Mouse (Mus musculus): ENCODE measurements around the gene Fanci. TPM values are rescaled to one million over a fixed set of nuclear protein-coding genes. Genes with fewer than 3 reads are reported as not detected.

The Fanci gene
- polyA plus RNA-seq, 1 experiment from 2014 or later, result 6.9 TPM

DNA sequence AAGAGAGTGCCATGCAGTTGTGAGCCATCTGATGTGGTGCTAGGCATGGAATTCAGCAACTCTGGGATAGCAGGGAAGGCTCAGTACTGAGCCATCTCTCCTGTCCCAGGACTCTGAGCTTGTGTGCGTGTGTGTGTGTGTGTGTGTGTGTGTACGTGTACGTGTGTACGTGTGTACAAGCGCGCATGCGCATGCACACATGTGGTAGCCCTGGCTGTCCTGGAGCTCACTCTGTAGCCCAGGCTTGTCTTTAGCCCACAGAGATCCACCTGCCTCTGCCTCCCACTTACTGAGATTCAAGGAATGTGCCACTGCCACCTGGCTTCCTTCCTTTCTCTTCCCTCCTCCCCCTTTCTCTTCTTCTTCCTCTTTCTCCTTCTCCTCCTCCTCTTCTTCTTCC, 2.2 kb downstream of the Fanci start:
- Histone ChIP-seq H3K27ac (ENCODE audit: low read depth, low read length) (no peak overlapping the region), H3K27me3 (replicated peaks; ENCODE audit: control insufficient read depth, insufficient read depth, low read length) (no peaks in the 10 kb centered on the region), H3K9ac (ENCODE audit: low read length) (no peak overlapping the region), H3K9me3 (replicated peaks; ENCODE audit: control insufficient read depth, low read length) (no peaks in the 10 kb centered on the region), H3K4me3 (ENCODE audit: low read depth, low read length) (no peak overlapping the region), H3K36me3 (ENCODE audit: control insufficient read depth, insufficient read depth, low read length) (no peaks in the 10 kb centered on the region), H3K4me1 (ENCODE audit: control insufficient read depth, insufficient read depth, low read length) (peaks cover 2% of the 10 kb centered on the region; the same call in 1 of the 2 replicates), H3K4me2 (ENCODE audit: low read length) (no peak overlapping the region)
- ATAC-seq (no peak), DNase-seq (ENCODE audit: low spot score) (no peak)
- 98% methylated on average over 7 of the region's 7 CpGs for WGBS

DNA sequence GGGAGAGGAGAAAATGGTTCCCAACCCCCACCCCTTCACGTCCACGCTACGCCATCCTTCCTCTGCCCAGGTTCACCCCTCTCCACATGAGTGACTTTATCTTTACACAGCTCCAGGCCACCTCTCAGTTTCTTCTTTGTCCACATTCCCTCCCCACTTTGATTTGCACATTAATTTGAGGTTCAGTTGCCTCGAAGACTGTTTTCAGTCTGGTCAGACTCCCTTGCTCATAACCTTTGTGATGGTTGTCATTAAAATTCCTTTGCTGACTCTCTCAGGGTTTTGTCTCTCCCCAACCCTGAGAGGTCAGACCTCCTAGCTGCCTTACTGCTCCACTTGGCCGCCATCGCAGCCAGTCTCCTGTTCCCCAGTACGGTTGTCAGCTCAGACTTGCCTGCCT, 2.9 kb downstream of the Fanci start:
- Histone ChIP-seq H3K4me2 (ENCODE audit: low read length) (no peak overlapping the region), H3K36me3 (ENCODE audit: control insufficient read depth, insufficient read depth, low read length) (no peaks in the 10 kb centered on the region), H3K27me3 (replicated peaks; ENCODE audit: control insufficient read depth, insufficient read depth, low read length) (no peaks in the 10 kb centered on the region), H3K4me1 (ENCODE audit: control insufficient read depth, insufficient read depth, low read length) (peaks cover 2% of the 10 kb centered on the region; the same call in 1 of the 2 replicates), H3K27ac (ENCODE audit: low read depth, low read length) (no peak overlapping the region), H3K9ac (ENCODE audit: low read length) (no peak overlapping the region), H3K4me3 (ENCODE audit: low read depth, low read length) (no peak overlapping the region), H3K9me3 (replicated peaks; ENCODE audit: control insufficient read depth, low read length) (no peaks in the 10 kb centered on the region)
- DNase-seq (ENCODE audit: low spot score), result no peak
- no peak for ATAC-seq
- 66% methylated on average over 7 of the region's 7 CpGs for WGBS

GRCm38 (mm10) chr7:79395186-79395585, 3.5 kb downstream of the Fanci start:
- Histone ChIP-seq H3K4me1 (ENCODE audit: control insufficient read depth, insufficient read depth, low read length) (peaks cover 2% of the 10 kb centered on the region; the same call in 1 of the 2 replicates), H3K36me3 (ENCODE audit: control insufficient read depth, insufficient read depth, low read length) (no peaks in the 10 kb centered on the region), H3K27me3 (replicated peaks; ENCODE audit: control insufficient read depth, insufficient read depth, low read length) (no peaks in the 10 kb centered on the region), H3K27ac (ENCODE audit: low read depth, low read length) (no peak overlapping the region), H3K9me3 (replicated peaks; ENCODE audit: control insufficient read depth, low read length) (no peaks in the 10 kb centered on the region), H3K4me2 (ENCODE audit: low read length) (no peak overlapping the region), H3K9ac (ENCODE audit: low read length) (no peak overlapping the region), H3K4me3 (ENCODE audit: low read depth, low read length) (no peak overlapping the region)
- no peak for DNase-seq (ENCODE audit: low spot score)
- ATAC-seq, result no peak
- 85% methylated on average over 7 of the region's 7 CpGs for WGBS

DNA sequence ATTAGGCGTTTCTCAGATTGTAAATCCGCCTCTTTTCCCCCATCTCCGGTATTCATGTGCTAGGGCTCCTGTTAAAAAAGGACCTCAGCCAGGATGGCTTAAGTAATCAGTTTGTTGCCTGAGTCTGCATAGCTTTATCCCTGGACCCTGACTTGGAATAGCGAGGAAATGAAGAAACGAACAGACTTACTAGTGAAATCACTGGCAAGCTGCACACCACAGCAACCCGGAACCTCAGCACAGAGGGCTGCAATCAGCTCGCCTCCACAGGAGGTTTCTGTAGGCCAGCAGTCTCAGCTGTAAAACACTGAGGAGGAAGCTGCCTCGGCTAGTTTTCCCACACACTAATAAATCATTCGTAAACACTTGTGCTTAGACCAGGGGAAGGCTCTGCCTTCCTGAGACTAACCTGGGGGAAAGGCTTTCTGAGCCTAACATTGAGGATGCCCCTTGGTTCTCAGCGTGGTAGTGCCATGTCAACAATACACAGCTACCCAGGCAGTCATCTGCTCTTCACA, 5.8 kb downstream of the Fanci start:
- no peaks in the 10 kb centered on the region for H3K36me3 ChIP-seq (ENCODE audit: control insufficient read depth, insufficient read depth, low read length)
- DNase-seq (ENCODE audit: low spot score) (no peak), ATAC-seq (no peak)
- H3K9ac ChIP-seq (ENCODE audit: low read length), result no peak overlapping the region
- H3K9me3 ChIP-seq (replicated peaks; ENCODE audit: control insufficient read depth, low read length), result no peaks in the 10 kb centered on the region
- H3K27ac ChIP-seq (ENCODE audit: low read depth, low read length), result no peak overlapping the region
- 89% methylated on average over 10 of the region's 10 CpGs for WGBS
- H3K4me2 ChIP-seq (ENCODE audit: low read length), result no peak overlapping the region
- peaks cover 2% of the 10 kb centered on the region; the same call in 1 of the 2 replicates for H3K4me1 ChIP-seq (ENCODE audit: control insufficient read depth, insufficient read depth, low read length)
- no peaks in the 10 kb centered on the region for H3K27me3 ChIP-seq (replicated peaks; ENCODE audit: control insufficient read depth, insufficient read depth, low read length)
- no peak overlapping the region for H3K4me3 ChIP-seq (ENCODE audit: low read depth, low read length)

DNA sequence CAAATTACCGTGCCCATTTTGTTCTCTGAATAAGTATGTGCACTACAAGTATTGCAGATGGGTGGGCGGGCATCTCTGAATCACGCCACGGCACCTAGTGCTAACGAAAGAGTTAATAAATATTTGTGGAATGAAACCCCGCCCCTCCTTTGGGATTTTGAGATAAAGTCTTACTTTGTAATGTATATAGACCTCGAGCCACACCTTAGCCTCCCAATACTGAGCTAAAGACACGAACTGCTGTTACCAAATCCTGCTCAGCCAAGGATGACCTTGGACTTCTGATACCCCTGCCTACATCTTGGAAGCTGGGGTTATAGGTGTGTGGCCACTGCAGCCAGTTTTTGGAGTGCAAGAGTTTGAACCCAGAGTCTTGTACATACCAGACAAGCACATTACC, 6.7 kb downstream of the Fanci start:
- 87% methylated on average over 8 of the region's 8 CpGs for WGBS

DNA sequence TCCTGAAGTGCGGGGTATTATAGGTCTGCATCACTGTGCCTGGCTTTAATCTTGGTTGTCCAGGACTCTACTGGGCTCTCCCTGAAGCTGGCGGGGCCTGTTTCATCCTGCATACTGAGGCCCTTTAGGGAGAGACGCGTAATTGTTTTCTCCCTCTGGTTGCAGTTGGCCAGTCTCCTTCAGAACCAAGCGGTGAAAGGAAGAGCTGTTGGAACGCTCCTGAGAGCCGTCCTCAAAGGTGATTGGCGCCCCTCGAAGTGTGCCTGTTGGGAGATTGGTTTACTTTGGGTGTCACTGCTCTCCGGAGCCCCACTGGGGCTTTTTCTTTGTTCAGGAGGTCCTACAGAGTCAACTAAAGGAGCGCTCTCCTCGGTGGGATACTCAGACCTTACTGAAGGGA, 7.2 kb downstream of the Fanci start:
- no peaks in the 10 kb centered on the region for H3K27me3 ChIP-seq (replicated peaks; ENCODE audit: control insufficient read depth, insufficient read depth, low read length)
- WGBS, result 72% methylated on average over 12 of the region's 12 CpGs
- no peak overlapping the region for H3K4me2 ChIP-seq (ENCODE audit: low read length)
- DNase-seq (ENCODE audit: low spot score) (no peak), ATAC-seq (no peak)
- H3K4me1 ChIP-seq (ENCODE audit: control insufficient read depth, insufficient read depth, low read length), result no peaks in the 10 kb centered on the region
- H3K4me3 ChIP-seq (ENCODE audit: low read depth, low read length), result no peak overlapping the region
- H3K9ac ChIP-seq (ENCODE audit: low read length), result no peak overlapping the region
- H3K9me3 ChIP-seq (replicated peaks; ENCODE audit: control insufficient read depth, low read length), result no peaks in the 10 kb centered on the region
- H3K27ac ChIP-seq (ENCODE audit: low read depth, low read length), result no peak overlapping the region
- H3K36me3 ChIP-seq (ENCODE audit: control insufficient read depth, insufficient read depth, low read length), result no peaks in the 10 kb centered on the region

More for the DNA sequence above, 6.7 kb downstream of the Fanci start:
- no peaks in the 10 kb centered on the region for H3K4me1 ChIP-seq (ENCODE audit: control insufficient read depth, insufficient read depth, low read length)
- no peak for DNase-seq (ENCODE audit: low spot score)
- H3K4me3 ChIP-seq (ENCODE audit: low read depth, low read length), result no peak overlapping the region
- ATAC-seq, result no peak
- no peaks in the 10 kb centered on the region for H3K9me3 ChIP-seq (replicated peaks; ENCODE audit: control insufficient read depth, low read length)
- no peaks in the 10 kb centered on the region for H3K27me3 ChIP-seq (replicated peaks; ENCODE audit: control insufficient read depth, insufficient read depth, low read length)
- H3K9ac ChIP-seq (ENCODE audit: low read length), result no peak overlapping the region
- no peaks in the 10 kb centered on the region for H3K36me3 ChIP-seq (ENCODE audit: control insufficient read depth, insufficient read depth, low read length)
- no peak overlapping the region for H3K4me2 ChIP-seq (ENCODE audit: low read length)
- no peak overlapping the region for H3K27ac ChIP-seq (ENCODE audit: low read depth, low read length)

- WGBS, result 84% methylated on average over 3 of the region's 3 CpGs
Observed at GRCm38 (mm10) chr7:79400296-79400695, 8.6 kb downstream of the Fanci start.

DNA sequence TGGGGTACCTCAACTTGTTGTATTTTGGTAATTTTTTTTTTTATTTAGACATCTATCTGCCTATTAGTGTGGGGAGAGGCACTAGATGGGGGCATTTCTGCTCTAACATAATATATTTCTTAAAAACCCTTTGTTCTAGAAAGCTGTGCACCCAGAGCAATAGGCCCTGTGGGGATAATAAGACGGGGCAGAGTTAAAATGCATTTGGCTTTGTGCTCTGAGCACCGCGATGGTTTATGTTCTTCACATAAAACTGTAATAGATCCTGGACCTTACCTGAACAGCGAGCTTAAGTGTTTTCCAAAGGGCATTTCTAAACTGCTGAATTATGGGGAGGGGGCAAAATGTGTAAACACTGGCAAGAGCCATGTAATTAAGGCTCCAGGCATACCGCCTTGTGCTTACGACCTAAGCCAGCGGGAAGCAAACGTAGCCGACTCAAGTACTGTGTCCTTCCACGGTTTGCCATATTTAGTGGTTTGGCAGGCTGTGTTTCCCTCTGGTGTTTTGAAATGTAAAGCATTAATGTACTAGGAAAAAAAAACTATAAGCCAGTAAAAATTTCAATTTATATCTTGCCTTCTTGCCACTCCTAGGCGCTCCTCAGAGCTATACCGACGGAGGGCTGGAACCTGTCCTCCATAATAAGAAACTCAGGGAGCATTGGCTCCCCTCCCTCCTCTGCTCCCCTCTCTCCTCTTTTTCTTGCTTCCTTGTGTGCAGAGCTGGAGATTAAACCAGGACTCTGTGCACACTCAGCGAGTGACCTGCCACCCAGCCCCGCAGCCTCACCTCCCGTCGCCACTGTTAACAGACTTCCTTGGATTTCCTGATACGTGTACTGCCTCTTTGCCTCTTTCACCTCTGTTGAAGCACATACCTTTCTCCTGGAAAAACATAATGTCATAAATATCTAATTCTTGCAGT, 23.0 kb downstream of the Fanci start:
- Histone ChIP-seq H3K4me3 (ENCODE audit: low read depth, low read length) (no peak overlapping the region), H3K4me2 (ENCODE audit: low read length) (no peak overlapping the region), H3K4me1 (ENCODE audit: control insufficient read depth, insufficient read depth, low read length) (no peaks in the 10 kb centered on the region), H3K27ac (ENCODE audit: low read depth, low read length) (no peak overlapping the region), H3K36me3 (ENCODE audit: control insufficient read depth, insufficient read depth, low read length) (no peaks in the 10 kb centered on the region; the same call in 1 of the 2 replicates), H3K9me3 (replicated peaks; ENCODE audit: control insufficient read depth, low read length) (no peaks in the 10 kb centered on the region), H3K9ac (ENCODE audit: low read length) (no peak overlapping the region), H3K27me3 (replicated peaks; ENCODE audit: control insufficient read depth, insufficient read depth, low read length) (no peaks in the 10 kb centered on the region)
- DNase-seq (ENCODE audit: low spot score), result no peak
- ATAC-seq, result no peak
- 87% methylated on average over 18 of the region's 18 CpGs for WGBS

More at GRCm38 (mm10) chr7:79400296-79400695, 8.6 kb downstream of the Fanci start:
- Histone ChIP-seq H3K9ac (ENCODE audit: low read length) (no peak overlapping the region), H3K4me1 (ENCODE audit: control insufficient read depth, insufficient read depth, low read length) (no peaks in the 10 kb centered on the region), H3K4me2 (ENCODE audit: low read length) (no peak overlapping the region), H3K36me3 (ENCODE audit: control insufficient read depth, insufficient read depth, low read length) (no peaks in the 10 kb centered on the region), H3K9me3 (replicated peaks; ENCODE audit: control insufficient read depth, low read length) (no peaks in the 10 kb centered on the region), H3K27me3 (replicated peaks; ENCODE audit: control insufficient read depth, insufficient read depth, low read length) (no peaks in the 10 kb centered on the region), H3K4me3 (ENCODE audit: low read depth, low read length) (no peak overlapping the region), H3K27ac (ENCODE audit: low read depth, low read length) (no peak overlapping the region)
- ATAC-seq, result no peak
- no peak for DNase-seq (ENCODE audit: low spot score)

GRCm38 (mm10) chr7:79419950-79420349, 28.2 kb downstream of the Fanci start:
- Histone ChIP-seq H3K9ac (ENCODE audit: low read length) (no peak overlapping the region), H3K4me2 (ENCODE audit: low read length) (no peak overlapping the region), H3K4me3 (ENCODE audit: low read depth, low read length) (no peak overlapping the region), H3K4me1 (ENCODE audit: control insufficient read depth, insufficient read depth, low read length) (no peaks in the 10 kb centered on the region), H3K27ac (ENCODE audit: low read depth, low read length) (no peak overlapping the region), H3K27me3 (replicated peaks; ENCODE audit: control insufficient read depth, insufficient read depth, low read length) (no peaks in the 10 kb centered on the region), H3K36me3 (ENCODE audit: control insufficient read depth, insufficient read depth, low read length) (no peaks in the 10 kb centered on the region), H3K9me3 (replicated peaks; ENCODE audit: control insufficient read depth, low read length) (no peaks in the 10 kb centered on the region)
- no peak for DNase-seq (ENCODE audit: low spot score)
- no peak for ATAC-seq
- 94% methylated on average over 7 of the region's 7 CpGs for WGBS
